Mouse (Mus musculus) embryonic fibroblast, embryonic 13.5 days (primary cell): ENCODE measurements around the gene Zdhhc6. TPM values are rescaled to one million over a fixed set of nuclear protein-coding genes. Genes with fewer than 3 reads are reported as not detected.

ENCODE experiments used
- H3K27ac ChIP-seq: 2 replicates; pipeline ENCODE4 v1.5.1; 2012; ENCODE audit warnings: low read length, control low read depth, inconsistent platforms; ENCODE audit not compliant: insufficient read depth
- H3K4me1 ChIP-seq: 2 replicates; pipeline ENCODE4 v1.6.1; 2011; ENCODE audit warnings: low read length; ENCODE audit not compliant: control insufficient read depth, insufficient read depth
- H3K4me3 ChIP-seq: 2 replicates; pipeline ENCODE4 v1.5.1; 2011; ENCODE audit warnings: mild to moderate bottlenecking, control low read depth, low read length; ENCODE audit not compliant: insufficient read depth
- CTCF ChIP-seq: IDR thresholded peaks from 2 replicates; pipeline ENCODE4 v1.5.1; 2011; ENCODE audit warnings: mild to moderate bottlenecking, control low read depth, low read length, moderate library complexity, borderline replicate concordance; ENCODE audit not compliant: insufficient read depth
- POLR2A ChIP-seq: IDR thresholded peaks from 2 replicates; pipeline ENCODE4 v1.6.1; 2011; ENCODE audit warnings: low read depth, mild to moderate bottlenecking, control low read depth, low read length, moderate library complexity
- polyA plus RNA-seq: library from polyadenylated mRNA; stranded (reverse); fragments of >200 nt; gene quantifications from 2 replicates; pipeline ENCODE4 v1.2.4, GENCODE M21; 2011; ENCODE audit warnings: low read depth; ENCODE audit not compliant: missing spikeins, insufficient read length

Zdhhc6 gene
- polyA plus RNA-seq: 44.4 and 52.8 TPM in 2 replicates

- TF ChIP-seq CTCF: no peak
- peak; percentile 84 for TF ChIP-seq POLR2A
- H3K4me1 ChIP-seq: peaks cover 5% of the 10 kb centered on the region; the same call in 1 of the 2 replicates
- H3K27ac ChIP-seq: peak within 1 kb of the TSS; percentile 60
- peak within 1 kb of the TSS; percentile 78 for H3K4me3 ChIP-seq
These were observed at the start of gene Zdhhc6 for GRCm38 (mm10) chr19:55315452-55316108. Gene Zdhhc6 (minus strand): TSS chr19:55316032.

GRCm38 (mm10) chr19:55362606-55363005 lies 46.8 kb upstream of the Zdhhc6 start:
- H3K27ac ChIP-seq: no peak overlapping the region
- no peak overlapping the region for H3K4me3 ChIP-seq
- H3K4me1 ChIP-seq: no peaks in the 10 kb centered on the region
- TF ChIP-seq CTCF: no peak
- no peak for TF ChIP-seq POLR2A

- H3K4me3 ChIP-seq: no peak overlapping the region
- H3K4me1 ChIP-seq: peaks cover 3% of the 10 kb centered on the region; the same call in 1 of the 2 replicates
- no peak overlapping the region for H3K27ac ChIP-seq
- TF ChIP-seq CTCF (no peak), POLR2A (no peak)
These were observed 35.0 kb upstream of the Zdhhc6 start for GRCm38 (mm10) chr19:55350673-55351378.

DNA sequence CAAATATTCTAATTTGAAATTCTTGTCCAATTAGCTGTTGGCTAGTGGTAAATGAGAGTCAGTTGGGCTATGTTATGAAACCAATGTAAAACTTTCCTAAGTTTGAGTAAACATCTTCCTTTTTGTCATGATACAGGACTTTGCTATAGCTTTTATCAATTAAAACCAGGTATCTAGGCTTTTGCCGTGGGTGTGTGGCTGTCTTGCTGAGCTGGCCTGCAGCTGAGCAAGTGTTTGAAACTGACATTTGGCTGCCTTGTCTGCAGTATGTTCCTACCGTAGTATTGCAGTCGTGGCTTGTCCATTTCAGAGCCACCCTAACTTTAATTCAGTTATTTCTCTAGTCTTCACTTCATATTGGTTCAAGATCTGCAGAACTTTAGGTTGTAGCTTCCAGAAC lies 32.4 kb upstream of the Zdhhc6 start:
- H3K27ac ChIP-seq: no peak overlapping the region
- TF ChIP-seq CTCF (no peak), POLR2A (no peak)
- no peak overlapping the region for H3K4me3 ChIP-seq
- H3K4me1 ChIP-seq: peaks cover 3% of the 10 kb centered on the region; the same call in 1 of the 2 replicates

GRCm38 (mm10) chr19:55343274-55343673 lies 27.4 kb upstream of the Zdhhc6 start:
- TF ChIP-seq CTCF (no peak), POLR2A (no peak)
- H3K27ac ChIP-seq: no peak overlapping the region
- H3K4me1 ChIP-seq: no peaks in the 10 kb centered on the region
- no peak overlapping the region for H3K4me3 ChIP-seq

GRCm38 (mm10) chr19:55342423-55342822 lies 26.6 kb upstream of the Zdhhc6 start:
- no peak overlapping the region for H3K4me3 ChIP-seq
- no peaks in the 10 kb centered on the region for H3K4me1 ChIP-seq
- H3K27ac ChIP-seq: no peak overlapping the region
- TF ChIP-seq CTCF: no peak
- TF ChIP-seq POLR2A: no peak

DNA sequence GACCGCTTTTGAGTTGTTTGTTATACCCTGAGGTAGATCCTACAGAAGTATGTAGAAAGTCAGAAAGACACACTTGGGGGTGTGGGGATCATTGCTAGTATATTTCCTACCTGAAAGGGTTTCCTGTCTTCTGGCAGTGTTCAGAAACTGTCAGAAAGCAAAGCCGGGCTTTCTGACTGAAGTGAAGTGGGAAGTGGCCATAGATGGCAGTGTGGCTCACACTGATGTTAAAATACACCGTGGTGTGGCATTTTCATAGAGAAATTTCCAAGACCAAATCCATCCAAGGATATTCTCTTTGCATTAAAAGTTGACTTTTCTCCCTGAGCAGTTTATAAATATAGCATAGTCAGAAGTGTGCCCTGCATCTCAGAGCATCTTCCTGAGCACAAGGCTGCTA lies 25.5 kb upstream of the Zdhhc6 start:
- no peak overlapping the region for H3K4me3 ChIP-seq
- TF ChIP-seq POLR2A (no peak), CTCF (no peak)
- no peaks in the 10 kb centered on the region for H3K4me1 ChIP-seq
- no peak overlapping the region for H3K27ac ChIP-seq

DNA sequence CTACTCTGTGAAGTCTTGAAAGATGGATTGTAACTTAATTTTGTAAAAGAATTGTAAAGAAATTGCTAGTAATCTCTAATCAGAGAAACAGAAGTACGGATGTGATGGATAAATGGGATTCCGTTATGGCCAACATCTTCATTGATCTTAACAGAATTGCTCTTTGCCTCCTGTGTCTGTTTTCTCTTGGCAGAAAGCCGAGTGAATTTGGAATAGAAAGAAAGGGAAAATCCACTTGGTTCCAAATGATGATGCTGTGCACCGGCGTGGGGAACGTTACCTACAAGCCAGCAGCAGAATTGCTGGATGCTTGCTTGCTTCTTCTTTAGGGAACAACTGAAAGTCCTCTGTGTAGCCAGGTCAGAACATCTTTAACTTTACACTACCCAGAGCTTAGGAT lies 24.7 kb upstream of the Zdhhc6 start:
- no peak overlapping the region for H3K4me3 ChIP-seq
- no peak for TF ChIP-seq POLR2A
- TF ChIP-seq CTCF: no peak

GRCm38 (mm10) chr19:55337664-55338063 lies 21.8 kb upstream of the Zdhhc6 start:
- no peak for TF ChIP-seq CTCF
- TF ChIP-seq POLR2A: no peak
- no peaks in the 10 kb centered on the region for H3K4me1 ChIP-seq
- no peak overlapping the region for H3K4me3 ChIP-seq
- no peak overlapping the region for H3K27ac ChIP-seq

More for the DNA sequence above, 24.7 kb upstream of the Zdhhc6 start:
- Histone ChIP-seq H3K27ac (no peak overlapping the region), H3K4me1 (no peaks in the 10 kb centered on the region)

DNA sequence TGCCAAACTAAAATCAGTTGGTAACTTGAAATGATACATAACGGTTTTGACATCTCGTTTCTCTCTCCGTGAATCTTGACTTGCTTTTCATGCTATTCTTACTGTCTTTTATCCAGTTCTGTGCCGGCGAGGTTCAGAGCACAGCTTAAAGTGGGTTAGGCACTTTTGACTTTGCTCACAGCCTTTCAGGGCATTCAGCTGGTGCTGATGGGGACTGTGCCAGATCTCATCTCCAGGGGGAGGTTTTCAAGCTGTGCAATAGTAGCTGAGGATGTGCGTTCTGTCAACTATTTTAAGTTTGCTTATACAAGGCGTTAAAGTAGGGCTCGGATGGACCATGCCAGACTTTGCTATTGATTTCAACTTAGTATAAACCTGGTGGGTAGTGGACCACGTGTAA lies 21.2 kb upstream of the Zdhhc6 start:
- TF ChIP-seq POLR2A (no peak), CTCF (no peak)
- Histone ChIP-seq H3K4me3 (no peak overlapping the region), H3K4me1 (no peaks in the 10 kb centered on the region), H3K27ac (no peak overlapping the region)
